Mouse (Mus musculus): ENCODE measurements around the gene Col6a3. TPM values are rescaled to one million over a fixed set of nuclear protein-coding genes. Genes with fewer than 3 reads are reported as not detected.

Gene Col6a3
- polyA plus RNA-seq (2016; fragmentation: Nextera tagmentation; extraction: Ambion mirVana), result 7.7 and 9.3 TPM in 2 replicates

GRCm38 (mm10) chr1:90843836-90844235, at the start of gene Col6a3:
TSS of gene Col6a3 (minus strand) at chr1:90843971.
- Histone ChIP-seq H3K9me3 (replicated peaks) (no peaks in the 10 kb centered on the region), H3K27me3 (replicated peaks) (no peaks in the 10 kb centered on the region; the same call in 1 of the 2 replicates), H3K4me1 (no peaks in the 10 kb centered on the region), H3K36me3 (no peaks in the 10 kb centered on the region), H3K4me2 (peak within 1 kb of the TSS; percentile 19), H3K9ac (no peak within 1 kb of the TSS), H3K27ac (no peak within 1 kb of the TSS), H3K4me3 (0 out of 2 replicates have a peak within 1 kb of the TSS, but pooled peaks have one; percentile 16)
- WGBS (ENCODE audit: insufficient replicate concordance), result 47% methylated on average over 4 of the region's 4 CpGs
- no peak for ATAC-seq

- ATAC-seq, result no peak
- WGBS (ENCODE audit: insufficient replicate concordance), result 57% methylated on average over 6 of the region's 6 CpGs
- H3K4me1 ChIP-seq, result no peaks in the 10 kb centered on the region
- no peaks in the 10 kb centered on the region for H3K36me3 ChIP-seq
- H3K4me3 ChIP-seq, result no peak overlapping the region
- no peaks in the 10 kb centered on the region for H3K9me3 ChIP-seq (replicated peaks)
- no peak overlapping the region for H3K9ac ChIP-seq
- no peak overlapping the region for H3K4me2 ChIP-seq
- no peak overlapping the region for H3K27ac ChIP-seq
- H3K27me3 ChIP-seq (replicated peaks), result no peaks in the 10 kb centered on the region
These were observed 42.1 kb upstream of the Col6a3 start for GRCm38 (mm10) chr1:90885771-90886460.

GRCm38 (mm10) chr1:90876486-90877270, 32.9 kb upstream of the Col6a3 start:
- Histone ChIP-seq H3K4me3 (no peak overlapping the region), H3K4me1 (no peaks in the 10 kb centered on the region), H3K9ac (no peak overlapping the region), H3K9me3 (replicated peaks) (0 out of 2 replicates have a peak, but pooled peaks cover 6% of the 10 kb centered on the region), H3K27ac (no peak overlapping the region), H3K27me3 (replicated peaks) (no peaks in the 10 kb centered on the region), H3K36me3 (no peaks in the 10 kb centered on the region), H3K4me2 (no peak overlapping the region)
- ATAC-seq, result no peak
- WGBS (ENCODE audit: insufficient replicate concordance), result 45% methylated on average over 5 of the region's 5 CpGs

DNA sequence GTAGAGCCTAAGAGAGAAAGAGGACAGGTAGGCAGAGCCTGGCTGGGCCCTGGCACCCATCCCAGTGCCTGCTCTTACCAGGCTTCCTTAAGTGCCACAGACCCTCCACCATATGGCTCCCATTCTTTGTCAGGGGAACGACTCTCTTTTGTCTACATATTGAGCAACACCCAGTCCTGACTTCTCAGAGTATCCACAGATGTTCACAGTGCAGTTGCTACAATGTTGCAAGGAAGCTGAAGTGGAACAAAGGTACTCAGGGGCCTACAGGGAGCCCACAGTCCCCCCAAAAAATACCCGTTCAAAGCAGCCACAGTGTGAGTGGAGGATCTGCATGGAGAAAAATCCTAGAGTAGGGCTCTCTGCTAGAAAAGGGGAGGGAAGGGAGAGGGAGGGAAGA, 32.2 kb upstream of the Col6a3 start:
- no peak for ATAC-seq
- Histone ChIP-seq H3K4me1 (no peaks in the 10 kb centered on the region), H3K27me3 (replicated peaks) (no peaks in the 10 kb centered on the region), H3K36me3 (no peaks in the 10 kb centered on the region), H3K9me3 (replicated peaks) (0 out of 2 replicates have a peak, but pooled peaks cover 6% of the 10 kb centered on the region), H3K4me2 (no peak overlapping the region), H3K4me3 (no peak overlapping the region), H3K27ac (no peak overlapping the region), H3K9ac (no peak overlapping the region)
- 38% methylated on average over 2 of the region's 2 CpGs for WGBS (ENCODE audit: insufficient replicate concordance)

DNA sequence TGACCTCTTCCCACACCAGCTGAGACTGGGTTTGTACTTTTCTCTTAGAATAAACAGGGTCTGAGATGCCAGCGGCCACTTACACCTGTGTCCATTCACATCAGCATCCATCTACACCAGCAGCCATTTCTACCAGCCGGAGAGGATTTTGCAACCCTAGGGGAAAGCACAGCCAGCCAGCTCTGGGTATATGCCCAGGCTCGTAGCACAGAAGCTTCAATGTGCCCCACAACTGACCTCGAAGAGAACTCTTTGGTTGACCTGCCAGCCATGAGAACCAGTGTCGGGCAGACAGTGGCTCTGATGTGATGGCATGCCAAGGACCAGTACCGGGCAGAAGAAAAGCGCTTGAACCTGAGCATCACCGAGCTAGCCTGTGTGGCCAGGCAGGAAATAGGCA, 31.6 kb upstream of the Col6a3 start:
- H3K27ac ChIP-seq, result no peak overlapping the region
- ATAC-seq, result no peak
- no peaks in the 10 kb centered on the region for H3K36me3 ChIP-seq
- WGBS (ENCODE audit: insufficient replicate concordance), result 67% methylated on average over 8 of the region's 8 CpGs
- H3K4me3 ChIP-seq, result no peak overlapping the region
- H3K9me3 ChIP-seq (replicated peaks), result 0 out of 2 replicates have a peak, but pooled peaks cover 6% of the 10 kb centered on the region
- no peak overlapping the region for H3K9ac ChIP-seq
- H3K4me1 ChIP-seq, result no peaks in the 10 kb centered on the region
- H3K27me3 ChIP-seq (replicated peaks), result no peaks in the 10 kb centered on the region
- H3K4me2 ChIP-seq, result no peak overlapping the region

GRCm38 (mm10) chr1:90870581-90870980, 26.8 kb upstream of the Col6a3 start:
- no peak overlapping the region for H3K4me2 ChIP-seq
- H3K27me3 ChIP-seq (replicated peaks), result no peaks in the 10 kb centered on the region
- H3K9ac ChIP-seq, result no peak overlapping the region
- H3K4me3 ChIP-seq, result no peak overlapping the region
- no peaks in the 10 kb centered on the region for H3K36me3 ChIP-seq
- WGBS (ENCODE audit: insufficient replicate concordance), result 69% methylated on average over 2 of the region's 2 CpGs
- no peak for ATAC-seq
- 0 out of 2 replicates have a peak, but pooled peaks cover 6% of the 10 kb centered on the region for H3K9me3 ChIP-seq (replicated peaks)
- no peaks in the 10 kb centered on the region for H3K4me1 ChIP-seq
- no peak overlapping the region for H3K27ac ChIP-seq

GRCm38 (mm10) chr1:90866734-90867133, 23.0 kb upstream of the Col6a3 start:
- ATAC-seq, result no peak
- 70% methylated on average over 7 of the region's 7 CpGs for WGBS (ENCODE audit: insufficient replicate concordance)
- Histone ChIP-seq H3K27me3 (replicated peaks) (no peaks in the 10 kb centered on the region), H3K4me3 (no peak overlapping the region), H3K27ac (no peak overlapping the region), H3K9me3 (replicated peaks) (no peaks in the 10 kb centered on the region), H3K4me1 (no peaks in the 10 kb centered on the region), H3K36me3 (no peaks in the 10 kb centered on the region), H3K9ac (no peak overlapping the region), H3K4me2 (no peak overlapping the region)

GRCm38 (mm10) chr1:90855880-90856279, 12.1 kb upstream of the Col6a3 start:
- Histone ChIP-seq H3K27ac (no peak overlapping the region), H3K4me1 (no peaks in the 10 kb centered on the region), H3K9ac (no peak overlapping the region), H3K27me3 (replicated peaks) (no peaks in the 10 kb centered on the region), H3K4me3 (no peak overlapping the region), H3K4me2 (no peak overlapping the region), H3K9me3 (replicated peaks) (no peaks in the 10 kb centered on the region), H3K36me3 (no peaks in the 10 kb centered on the region)
- 63% methylated on average over 5 of the region's 5 CpGs for WGBS (ENCODE audit: insufficient replicate concordance)
- ATAC-seq, result no peak

DNA sequence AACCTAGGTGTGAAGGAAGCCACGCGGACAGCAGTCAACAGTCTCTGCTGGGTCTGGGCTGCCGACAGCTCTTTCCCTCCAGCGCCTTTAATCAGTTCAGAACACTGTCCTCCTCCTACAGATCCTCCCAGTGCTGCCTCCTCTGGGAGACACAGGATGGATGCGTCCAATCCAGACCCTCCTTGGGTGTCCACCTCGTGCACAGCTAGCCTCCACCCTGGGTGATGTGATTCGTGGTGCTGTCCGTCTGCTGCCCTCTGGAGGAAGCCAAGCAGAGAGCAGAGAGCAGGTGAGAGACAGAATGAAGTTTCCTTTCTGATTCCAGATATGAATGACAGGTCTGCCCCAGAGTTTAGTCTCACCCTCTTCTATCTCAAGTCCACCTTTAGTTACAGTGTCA, 6.1 kb upstream of the Col6a3 start:
- no peak overlapping the region for H3K4me3 ChIP-seq
- H3K27me3 ChIP-seq (replicated peaks), result no peaks in the 10 kb centered on the region; the same call in 1 of the 2 replicates
- H3K27ac ChIP-seq, result no peak overlapping the region
- no peaks in the 10 kb centered on the region for H3K36me3 ChIP-seq
- no peak overlapping the region for H3K9ac ChIP-seq
- H3K4me1 ChIP-seq, result no peaks in the 10 kb centered on the region
- WGBS (ENCODE audit: insufficient replicate concordance), result 32% methylated on average over 8 of the region's 8 CpGs
- H3K4me2 ChIP-seq, result no peak overlapping the region
- no peaks in the 10 kb centered on the region for H3K9me3 ChIP-seq (replicated peaks)
- ATAC-seq, result no peak

- WGBS (ENCODE audit: insufficient replicate concordance), result 54% methylated on average over 10 of the region's 10 CpGs
- Histone ChIP-seq H3K4me1 (no peaks in the 10 kb centered on the region), H3K36me3 (no peaks in the 10 kb centered on the region), H3K27me3 (replicated peaks) (no peaks in the 10 kb centered on the region; the same call in 1 of the 2 replicates), H3K4me3 (no peak overlapping the region), H3K27ac (no peak overlapping the region), H3K9me3 (replicated peaks) (no peaks in the 10 kb centered on the region), H3K9ac (no peak overlapping the region), H3K4me2 (no peak overlapping the region)
- no peak for ATAC-seq
These were observed 1.4 kb upstream of the Col6a3 start for GRCm38 (mm10) chr1:90845206-90845605.

DNA sequence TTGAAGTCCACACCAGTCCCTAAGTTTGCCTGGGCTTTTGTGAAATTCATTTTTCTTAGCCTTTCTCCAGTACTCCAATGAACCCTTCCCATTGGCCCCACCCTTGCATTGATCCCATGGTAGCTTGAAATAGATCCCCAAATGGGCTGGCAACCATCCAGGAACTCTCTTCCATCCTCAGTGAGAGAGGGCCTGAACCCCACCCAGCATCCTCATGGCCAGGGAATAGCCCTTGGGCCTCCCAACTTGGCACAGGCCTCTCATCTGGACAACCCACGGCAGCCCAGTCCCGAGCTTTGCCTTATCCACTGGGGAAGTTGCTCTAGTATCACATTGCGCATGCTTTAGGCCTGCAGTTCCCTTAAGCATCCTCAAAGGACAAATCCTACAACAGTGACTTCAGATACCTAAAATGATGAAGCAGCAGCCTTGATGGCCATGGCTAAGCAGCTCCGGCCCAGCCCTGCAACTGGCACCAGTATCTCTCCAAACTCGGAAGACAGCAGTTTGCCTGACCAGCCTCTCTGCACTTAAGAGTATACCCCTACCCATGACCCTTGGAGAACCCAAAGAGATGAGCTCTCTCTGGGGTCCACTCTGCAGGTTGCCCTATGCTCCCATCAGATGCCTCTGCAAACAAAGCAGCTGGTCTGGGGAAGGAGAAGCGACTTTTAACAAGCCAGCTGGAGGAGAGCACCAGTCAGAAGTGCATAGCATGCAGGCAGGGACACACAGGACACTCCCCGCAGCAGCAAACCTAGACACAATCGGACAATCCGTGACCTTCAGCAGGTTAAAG, 783 bp downstream of the Col6a3 start:
- Histone ChIP-seq H3K4me1 (no peaks in the 10 kb centered on the region), H3K9ac (no peak overlapping the region), H3K4me2 (peak overlapping the region; percentile 19), H3K27ac (no peak overlapping the region), H3K36me3 (no peaks in the 10 kb centered on the region), H3K4me3 (0 out of 2 replicates have a peak overlapping the region, but pooled peaks have one; percentile 16), H3K27me3 (replicated peaks) (no peaks in the 10 kb centered on the region; the same call in 1 of the 2 replicates), H3K9me3 (replicated peaks) (no peaks in the 10 kb centered on the region)
- no peak for ATAC-seq
- WGBS (ENCODE audit: insufficient replicate concordance), result 65% methylated on average over 9 of the region's 9 CpGs

Measured in liver, embryonic 12.5 days (tissue).